Mouse (Mus musculus): Measurements from ENCODE around the gene Fam160a2.

- no peak for TF ChIP-seq EP300 (IDR thresholded peaks at IDR 0.05; ENCODE audit: insufficient read depth, low read depth, low read length)
- no peak for TF ChIP-seq CTCF (IDR thresholded peaks at IDR 0.05; ENCODE audit: low read depth, low read length)
Measured at GRCm38 (mm10) chr7:105445076-105445475, 45.2 kb upstream of the Fam160a2 start.
